Mouse (Mus musculus) ES-E14 (cell line): ENCODE data around the gene H1foo.

Experiments used
- CHD2 ChIP-seq: IDR thresholded peaks from 2 replicates; pipeline ENCODE4 v1.6.1; 2014; ENCODE audit warnings: mild to moderate bottlenecking, low read depth, low read length, inconsistent platforms
- ZC3H11A ChIP-seq: IDR thresholded peaks from 2 replicates; pipeline ENCODE4 v1.6.1; 2012; ENCODE audit warnings: low read depth, mild to moderate bottlenecking, inconsistent platforms, low read length, borderline replicate concordance
- ZNF384 ChIP-seq: IDR thresholded peaks from 2 replicates; pipeline ENCODE4 v1.6.1; 2012; ENCODE audit warnings: low read depth, low read length, inconsistent platforms

DNA sequence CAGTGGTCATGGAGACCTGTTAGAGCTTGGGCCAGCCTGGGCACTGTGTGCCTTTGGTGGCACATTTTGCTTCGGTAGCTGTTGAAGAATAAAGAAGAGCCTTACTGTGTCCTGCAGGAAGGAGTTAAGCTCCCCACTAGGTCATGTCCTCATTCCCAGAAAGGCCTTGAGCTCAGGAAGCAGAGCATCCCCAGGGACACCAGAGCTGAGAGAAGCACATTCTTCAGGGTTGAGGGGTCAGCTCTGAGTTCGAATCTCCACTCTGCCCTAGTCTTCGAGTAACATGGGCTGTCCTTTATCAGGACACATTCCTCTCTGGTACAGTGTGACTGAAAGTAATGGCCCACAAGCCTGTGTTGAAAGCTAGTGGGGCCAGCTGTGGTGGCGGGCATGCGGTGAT is 24.9 kb upstream of the H1foo start:
- no peak for TF ChIP-seq CHD2
- no peak for TF ChIP-seq ZNF384
- TF ChIP-seq ZC3H11A = no peak
